Mouse (Mus musculus): ENCODE measurements around the gene Cd207. TPM values are rescaled to one million over a fixed set of nuclear protein-coding genes. Genes with fewer than 3 reads are reported as not detected.

The Cd207 gene
- polyA plus RNA-seq, 1 experiment from 2014 or later = not detected

DNA sequence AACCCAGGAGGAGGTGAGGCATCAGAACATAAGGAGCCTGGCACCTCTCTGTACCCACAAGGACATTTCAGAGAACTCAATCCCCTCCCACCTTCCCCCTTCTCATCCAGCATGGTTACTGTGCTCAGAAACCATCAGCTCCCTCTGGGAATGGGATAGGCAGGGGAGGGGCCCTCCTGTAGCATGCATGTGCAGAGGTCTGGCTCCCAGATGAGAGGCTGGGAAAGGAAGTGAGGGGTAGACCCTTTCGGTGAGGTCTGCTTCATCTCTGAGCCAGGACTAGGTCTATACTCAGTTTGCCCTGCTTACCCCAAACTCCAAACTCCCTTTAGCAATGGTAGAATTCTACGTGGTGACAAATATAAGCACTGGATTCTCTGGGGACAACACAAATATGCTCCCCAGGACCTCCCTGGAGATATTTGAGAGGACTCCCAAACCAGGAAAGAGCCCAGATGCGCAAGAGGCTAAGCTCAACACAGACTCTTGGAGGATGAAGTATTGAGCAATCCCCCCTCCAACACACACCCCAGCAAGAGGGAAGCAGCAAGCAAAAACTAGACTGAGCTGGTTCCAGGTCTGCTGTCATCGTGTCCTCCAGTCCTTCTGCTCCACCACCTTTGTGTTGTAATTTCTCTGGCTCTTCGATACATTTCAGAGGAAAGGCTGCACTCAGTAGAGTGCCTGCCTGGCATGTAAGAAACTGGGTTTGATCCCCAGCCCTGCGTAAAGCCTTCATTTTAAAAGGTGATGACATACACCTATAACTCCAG, 30.3 kb upstream of the Cd207 start:
- H3K9me3 ChIP-seq = no peaks in the 10 kb centered on the region
- ATAC-seq (ENCODE audit: insufficient number of reproducible peaks, low FRiP score, low TSS enrichment, low read depth) = no peak
- peaks cover 99% of the 10 kb centered on the region for H3K27me3 ChIP-seq
- no peak overlapping the region for H3K9ac ChIP-seq
- no peak overlapping the region for H3K4me3 ChIP-seq
- H3K27ac ChIP-seq = no peak overlapping the region
- H3K4me1 ChIP-seq = peaks cover 32% of the 10 kb centered on the region
- 6% methylated on average over 6 of the region's 6 CpGs for WGBS
- H3K4me2 ChIP-seq = no peak overlapping the region
- no peaks in the 10 kb centered on the region for H3K36me3 ChIP-seq

DNA sequence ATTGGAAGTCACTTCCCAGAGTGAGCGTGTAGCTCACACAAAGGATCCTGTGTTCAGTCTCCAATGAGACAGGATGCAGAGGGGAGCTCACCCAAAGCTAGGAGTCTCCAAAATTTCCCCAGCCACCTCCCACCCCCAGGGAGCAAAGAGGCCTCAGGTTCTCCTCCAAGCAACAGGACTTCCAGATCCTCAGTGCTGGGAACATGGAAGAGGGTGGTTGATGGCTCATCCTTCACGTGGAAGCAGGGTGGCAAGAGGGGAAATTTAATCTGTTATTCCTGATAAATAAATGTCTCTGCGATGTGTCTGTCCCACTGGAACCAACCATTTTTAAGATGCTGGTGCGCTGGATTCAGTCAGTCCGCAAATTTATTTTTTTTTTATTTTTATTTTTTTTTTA, 27.0 kb upstream of the Cd207 start:
- no peak for ATAC-seq (ENCODE audit: insufficient number of reproducible peaks, low FRiP score, low TSS enrichment, low read depth)
- no peak overlapping the region for H3K9ac ChIP-seq
- H3K27me3 ChIP-seq = peaks cover 93% of the 10 kb centered on the region
- H3K4me2 ChIP-seq = no peak overlapping the region
- H3K4me3 ChIP-seq = no peak overlapping the region
- H3K4me1 ChIP-seq = peaks cover 19% of the 10 kb centered on the region
- no peak overlapping the region for H3K27ac ChIP-seq
- H3K36me3 ChIP-seq = no peaks in the 10 kb centered on the region
- 25% methylated on average over 5 of the region's 5 CpGs for WGBS
- no peaks in the 10 kb centered on the region for H3K9me3 ChIP-seq

DNA sequence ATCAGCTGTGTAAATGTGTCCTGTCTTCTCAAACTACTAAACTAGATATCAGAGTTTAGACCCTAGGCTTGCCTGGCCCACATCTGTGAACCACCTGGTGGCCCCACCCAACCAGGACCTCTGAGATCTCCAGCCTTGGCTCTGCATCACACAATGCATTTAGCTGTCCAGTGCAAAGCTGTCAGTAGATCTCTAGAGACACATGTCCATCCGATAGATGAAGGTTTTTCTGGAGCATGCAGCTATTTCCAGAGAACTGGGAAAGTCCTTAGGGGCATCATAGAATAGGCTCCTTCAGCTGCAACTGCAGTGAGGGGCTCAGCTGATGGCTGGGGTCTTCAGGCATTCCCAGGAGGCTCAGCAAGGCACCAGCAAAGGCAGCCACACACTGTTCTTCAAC, 26.6 kb upstream of the Cd207 start:
- Histone ChIP-seq H3K36me3 (no peaks in the 10 kb centered on the region), H3K27me3 (peaks cover 93% of the 10 kb centered on the region), H3K4me2 (no peak overlapping the region), H3K27ac (no peak overlapping the region), H3K4me3 (no peak overlapping the region), H3K4me1 (peaks cover 19% of the 10 kb centered on the region), H3K9ac (no peak overlapping the region), H3K9me3 (no peaks in the 10 kb centered on the region)
- 8% methylated on average over 1 of the region's 1 CpGs for WGBS
- no peak for ATAC-seq (ENCODE audit: insufficient number of reproducible peaks, low FRiP score, low TSS enrichment, low read depth)

DNA sequence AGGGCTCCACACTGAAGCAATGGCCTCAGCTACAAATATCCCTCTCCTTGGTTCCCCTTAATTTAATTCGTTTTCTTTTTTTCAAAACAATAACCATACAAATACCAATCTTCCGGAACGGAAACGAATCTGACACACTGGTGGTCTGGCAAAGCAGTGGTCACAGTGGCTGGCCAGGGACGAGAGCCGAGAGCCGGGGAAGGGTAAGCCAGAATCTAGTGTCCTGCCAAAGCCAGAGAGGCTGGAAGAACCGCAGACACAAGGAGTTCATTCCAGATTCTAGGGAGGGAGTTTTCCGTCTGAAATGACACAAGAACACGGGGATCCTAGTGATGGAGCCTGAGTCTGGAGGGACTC, 26.0 kb upstream of the Cd207 start:
- Histone ChIP-seq H3K9ac (no peak overlapping the region), H3K27me3 (peaks cover 93% of the 10 kb centered on the region), H3K27ac (no peak overlapping the region), H3K36me3 (no peaks in the 10 kb centered on the region), H3K4me2 (no peak overlapping the region), H3K4me3 (no peak overlapping the region), H3K4me1 (peaks cover 19% of the 10 kb centered on the region), H3K9me3 (no peaks in the 10 kb centered on the region)
- no peak for ATAC-seq (ENCODE audit: insufficient number of reproducible peaks, low FRiP score, low TSS enrichment, low read depth)
- WGBS = 2% methylated on average over 10 of the region's 10 CpGs

DNA sequence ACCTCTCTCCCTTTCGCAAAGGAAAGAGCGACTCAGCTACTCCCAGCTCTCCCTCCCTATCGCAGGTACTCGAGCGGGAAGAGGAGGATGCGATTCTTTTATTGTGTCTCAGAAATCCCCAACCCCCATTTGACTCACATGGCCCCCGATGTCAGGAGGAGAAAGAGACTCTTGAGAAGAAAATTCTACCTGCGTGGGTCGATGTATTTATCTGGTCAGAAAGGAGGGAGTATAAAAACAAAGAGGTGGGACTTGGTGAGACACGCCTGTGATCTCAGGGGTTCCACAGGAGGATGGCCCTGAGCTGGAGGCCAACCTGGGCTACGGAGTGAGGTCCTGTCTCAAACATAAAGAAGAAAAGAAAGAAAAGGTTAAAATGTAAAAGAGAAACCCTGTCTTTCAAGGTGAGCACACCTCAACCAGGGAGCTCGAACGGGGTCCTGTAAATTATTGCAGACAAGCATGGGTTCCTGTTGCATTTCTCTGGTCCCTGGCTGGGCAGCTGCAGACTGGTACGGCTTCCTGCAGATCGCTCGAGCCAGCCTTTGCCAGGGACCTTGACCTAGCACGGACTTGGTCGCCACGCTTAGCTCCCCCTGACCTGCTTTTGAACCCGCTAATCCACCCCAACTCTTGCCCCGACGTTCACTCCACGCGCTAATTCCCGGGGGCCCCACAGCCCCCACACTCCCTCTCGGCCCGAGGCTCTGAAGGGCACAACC, 25.5 kb upstream of the Cd207 start:
- WGBS = 5% methylated on average over 27 of the region's 27 CpGs
- Histone ChIP-seq H3K4me1 (peaks cover 19% of the 10 kb centered on the region), H3K4me2 (no peak overlapping the region)

DNA sequence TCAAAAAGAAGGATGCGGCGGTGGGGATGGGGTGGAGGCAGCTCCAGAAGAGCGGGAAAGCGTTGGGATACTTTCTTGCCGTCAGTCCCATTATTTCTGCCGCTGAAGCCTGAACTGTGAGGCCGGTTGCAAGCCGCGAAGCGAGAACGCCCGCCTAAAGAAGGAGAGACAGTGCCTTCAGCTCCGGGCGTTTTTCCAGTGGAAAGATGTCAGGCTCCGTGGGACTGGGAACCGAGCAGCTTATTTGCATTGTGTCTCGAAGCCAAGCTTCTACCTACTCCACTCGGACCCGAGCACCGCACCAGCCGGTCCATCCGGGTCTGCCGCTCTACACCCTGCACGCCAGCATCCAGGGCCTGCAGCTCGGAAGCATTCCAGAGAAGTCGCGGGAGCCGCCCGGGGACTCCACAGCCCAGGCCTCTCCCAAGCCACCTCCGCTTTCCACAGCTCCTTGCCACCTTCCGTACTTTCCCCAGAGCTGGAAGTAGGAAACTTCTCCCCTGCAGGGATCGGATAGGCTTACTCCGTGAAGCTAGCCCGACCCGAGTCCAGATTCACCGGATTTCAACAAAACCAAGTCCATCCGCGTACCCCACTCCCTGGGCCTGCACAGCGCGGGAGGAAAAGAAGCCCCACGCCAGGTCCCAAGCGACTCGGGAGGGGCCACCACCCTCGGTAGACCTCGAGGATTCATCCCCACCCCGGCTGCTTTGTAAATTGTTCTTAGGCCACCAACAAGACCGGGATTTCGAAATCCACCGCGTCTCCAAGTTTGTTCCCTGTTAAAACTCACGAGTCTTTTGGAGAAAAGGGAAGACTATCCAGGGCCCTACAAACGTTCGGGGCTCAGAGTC, 24.7 kb upstream of the Cd207 start:
- peaks cover 93% of the 10 kb centered on the region for H3K27me3 ChIP-seq
- H3K27ac ChIP-seq = no peak overlapping the region
- peak overlapping the region; percentile 23 for H3K4me3 ChIP-seq
- 0 out of 2 replicates have a peak, but pooled peaks have one; percentile 32 for ATAC-seq (ENCODE audit: insufficient number of reproducible peaks, low FRiP score, low TSS enrichment, low read depth)
- no peak overlapping the region for H3K9ac ChIP-seq
- 3% methylated on average over 53 of the region's 53 CpGs for WGBS
- H3K9me3 ChIP-seq = no peaks in the 10 kb centered on the region
- no peaks in the 10 kb centered on the region for H3K36me3 ChIP-seq
- H3K4me1 ChIP-seq = peaks cover 19% of the 10 kb centered on the region
- peak overlapping the region; percentile 33 for H3K4me2 ChIP-seq

More for the DNA sequence above, 25.5 kb upstream of the Cd207 start:
- ATAC-seq (ENCODE audit: insufficient number of reproducible peaks, low FRiP score, low TSS enrichment, low read depth) = no peak
- Histone ChIP-seq H3K36me3 (no peaks in the 10 kb centered on the region), H3K9ac (no peak overlapping the region), H3K27ac (no peak overlapping the region), H3K4me3 (no peak overlapping the region), H3K9me3 (no peaks in the 10 kb centered on the region), H3K27me3 (peaks cover 93% of the 10 kb centered on the region)

DNA sequence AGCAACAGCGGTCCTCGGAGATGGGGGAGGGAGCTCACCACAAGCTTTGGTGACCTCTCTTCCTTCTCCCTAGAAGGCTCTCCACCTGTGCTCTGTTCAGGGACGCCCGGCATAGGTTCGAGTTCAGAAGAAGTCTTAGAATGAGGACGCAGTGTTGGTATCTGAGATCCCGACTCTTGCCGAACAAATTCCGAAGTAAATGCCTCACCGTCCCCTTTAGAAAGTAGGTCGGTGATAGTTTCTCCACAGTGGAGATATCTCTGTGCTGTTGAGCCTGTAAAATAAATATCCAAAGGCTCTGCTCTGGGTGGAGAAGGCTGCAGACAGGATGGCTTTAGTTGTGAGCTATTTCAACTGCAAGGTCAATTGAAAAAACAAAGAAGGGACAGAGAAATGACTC, 23.3 kb upstream of the Cd207 start:
- Histone ChIP-seq H3K4me2 (no peak overlapping the region), H3K4me3 (no peak overlapping the region), H3K27ac (no peak overlapping the region), H3K4me1 (peaks cover 14% of the 10 kb centered on the region), H3K36me3 (no peaks in the 10 kb centered on the region), H3K9me3 (no peaks in the 10 kb centered on the region), H3K27me3 (peaks cover 93% of the 10 kb centered on the region), H3K9ac (no peak overlapping the region)
- 2% methylated on average over 11 of the region's 11 CpGs for WGBS
- ATAC-seq (ENCODE audit: insufficient number of reproducible peaks, low FRiP score, low TSS enrichment, low read depth) = no peak

DNA sequence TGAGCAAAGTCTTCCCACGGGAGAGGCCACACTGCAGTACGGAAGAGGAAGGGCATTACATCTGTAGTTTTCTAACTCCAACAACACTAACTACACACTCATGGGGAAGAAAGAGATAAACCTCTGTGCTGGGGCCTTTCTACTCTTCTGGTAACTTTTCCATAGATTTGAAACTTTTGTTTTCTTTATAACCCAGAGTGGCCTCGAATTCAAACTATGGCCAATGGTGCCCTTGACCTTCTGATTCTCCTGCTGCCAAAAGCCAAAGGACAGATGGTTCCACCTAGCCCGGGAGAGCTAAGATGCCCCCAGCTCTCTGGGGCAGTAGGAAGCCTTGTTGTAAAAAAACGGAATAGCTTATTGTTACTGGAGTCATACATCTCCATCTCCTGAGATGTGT, 22.3 kb upstream of the Cd207 start:
- no peak overlapping the region for H3K4me3 ChIP-seq
- 8% methylated on average over 5 of the region's 5 CpGs for WGBS
- no peak overlapping the region for H3K27ac ChIP-seq
- H3K4me2 ChIP-seq = no peak overlapping the region
- peaks cover 14% of the 10 kb centered on the region for H3K4me1 ChIP-seq
- H3K9me3 ChIP-seq = no peaks in the 10 kb centered on the region
- no peak overlapping the region for H3K9ac ChIP-seq
- H3K36me3 ChIP-seq = no peaks in the 10 kb centered on the region
- no peak for ATAC-seq (ENCODE audit: insufficient number of reproducible peaks, low FRiP score, low TSS enrichment, low read depth)
- peaks cover 93% of the 10 kb centered on the region for H3K27me3 ChIP-seq

DNA sequence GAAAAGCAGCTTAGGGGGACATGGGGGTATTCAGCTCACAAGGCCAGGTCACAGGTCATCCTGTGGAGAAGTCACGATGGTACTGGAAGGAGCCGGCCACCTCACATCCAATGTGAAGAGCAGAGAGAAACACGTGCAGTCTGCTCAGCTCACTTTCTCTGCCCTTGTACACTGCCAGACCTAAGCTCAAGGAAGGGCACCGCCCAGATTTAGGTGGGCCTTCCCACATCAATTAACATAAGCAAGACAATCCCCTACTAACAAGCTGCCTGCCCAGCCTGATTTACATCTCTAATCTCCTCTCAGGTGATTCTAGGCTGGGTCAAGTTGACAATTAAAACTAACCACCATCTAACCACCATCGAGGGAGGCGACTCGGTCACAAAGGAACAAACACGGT, 20.3 kb upstream of the Cd207 start:
- H3K4me3 ChIP-seq = no peak overlapping the region
- WGBS = 6% methylated on average over 8 of the region's 8 CpGs
- H3K4me1 ChIP-seq = peaks cover 17% of the 10 kb centered on the region
- no peak for ATAC-seq (ENCODE audit: insufficient number of reproducible peaks, low FRiP score, low TSS enrichment, low read depth)
- H3K36me3 ChIP-seq = no peaks in the 10 kb centered on the region
- H3K4me2 ChIP-seq = no peak overlapping the region
- H3K27ac ChIP-seq = no peak overlapping the region
- H3K27me3 ChIP-seq = peaks cover 94% of the 10 kb centered on the region
- H3K9me3 ChIP-seq = no peaks in the 10 kb centered on the region
- no peak overlapping the region for H3K9ac ChIP-seq

DNA sequence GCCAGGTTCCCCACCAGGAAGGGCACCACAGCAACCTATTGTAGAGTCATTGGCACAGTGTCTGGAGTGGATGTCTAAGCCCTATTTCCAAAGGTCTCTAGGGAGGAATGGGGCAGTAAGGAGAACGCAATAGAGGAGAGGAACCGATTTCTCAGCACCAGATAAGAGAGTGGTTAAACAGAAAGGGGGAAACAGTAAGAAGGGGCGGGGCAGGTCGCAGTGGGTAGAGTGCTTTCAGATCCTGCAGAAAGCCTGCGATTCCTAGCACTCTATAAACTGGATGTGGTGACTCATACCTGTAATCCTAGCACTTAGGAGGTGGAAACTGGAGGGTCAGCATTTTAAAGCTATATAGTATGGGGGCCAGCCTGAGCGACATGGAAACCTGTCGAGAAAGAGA, 19.0 kb upstream of the Cd207 start:
- no peaks in the 10 kb centered on the region for H3K36me3 ChIP-seq
- H3K4me2 ChIP-seq = no peak overlapping the region
- H3K4me1 ChIP-seq = 0 out of 2 replicates have a peak, but pooled peaks cover 7% of the 10 kb centered on the region
- no peak overlapping the region for H3K27ac ChIP-seq
- no peak for ATAC-seq (ENCODE audit: insufficient number of reproducible peaks, low FRiP score, low TSS enrichment, low read depth)
- 2% methylated on average over 7 of the region's 7 CpGs for WGBS
- H3K27me3 ChIP-seq = peaks cover 96% of the 10 kb centered on the region
- H3K9me3 ChIP-seq = no peaks in the 10 kb centered on the region
- H3K4me3 ChIP-seq = no peak overlapping the region
- H3K9ac ChIP-seq = no peak overlapping the region

DNA sequence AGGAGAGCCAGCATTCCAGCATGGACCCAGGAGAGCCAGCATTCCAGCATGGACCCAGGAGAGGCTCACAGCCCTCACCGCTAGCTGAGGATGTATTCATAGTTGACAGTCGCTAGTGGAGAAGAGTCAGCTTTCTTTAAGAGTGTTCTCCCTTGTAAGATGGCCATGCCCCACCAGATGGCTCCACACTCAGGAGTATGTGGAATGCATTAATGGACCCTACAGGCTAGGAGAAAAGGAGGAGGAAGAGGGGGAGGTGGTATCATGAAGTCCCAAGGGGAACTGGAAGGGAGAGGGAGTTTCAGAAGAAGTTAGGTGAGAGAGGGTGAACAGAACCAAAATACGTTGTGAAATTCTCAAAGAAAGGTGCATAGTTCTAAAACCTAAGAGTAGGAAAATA, 18.1 kb upstream of the Cd207 start:
- Histone ChIP-seq H3K9ac (no peak overlapping the region), H3K27me3 (peaks cover 97% of the 10 kb centered on the region), H3K4me3 (no peak overlapping the region), H3K4me2 (no peak overlapping the region), H3K4me1 (0 out of 2 replicates have a peak, but pooled peaks cover 7% of the 10 kb centered on the region), H3K27ac (no peak overlapping the region), H3K36me3 (no peaks in the 10 kb centered on the region), H3K9me3 (no peaks in the 10 kb centered on the region)
- 6% methylated on average over 3 of the region's 3 CpGs for WGBS
- ATAC-seq (ENCODE audit: insufficient number of reproducible peaks, low FRiP score, low TSS enrichment, low read depth) = no peak

DNA sequence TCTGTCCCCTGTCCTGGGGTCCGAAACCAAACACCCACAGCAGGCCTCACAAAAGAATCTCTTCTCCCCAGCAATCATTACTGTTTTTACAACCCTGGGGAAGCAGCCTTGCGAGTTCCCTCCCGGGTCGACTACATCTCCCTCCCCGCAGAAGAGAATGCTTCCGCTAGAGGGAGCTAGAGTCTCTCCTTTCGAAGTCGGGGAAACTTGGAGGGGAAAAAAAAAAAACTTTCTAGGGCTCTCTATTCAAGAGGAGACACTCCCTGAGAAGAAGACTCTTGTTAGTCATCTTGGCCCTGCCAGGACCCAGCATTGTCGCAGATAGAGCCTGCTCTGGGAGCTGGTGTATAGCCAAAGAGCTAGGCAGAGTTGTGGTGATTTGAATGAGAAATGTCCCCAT, 16.2 kb upstream of the Cd207 start:
- Histone ChIP-seq H3K4me3 (no peak overlapping the region), H3K36me3 (no peaks in the 10 kb centered on the region), H3K27me3 (peaks cover 96% of the 10 kb centered on the region), H3K27ac (no peak overlapping the region), H3K4me2 (no peak overlapping the region), H3K4me1 (0 out of 2 replicates have a peak, but pooled peaks cover 7% of the 10 kb centered on the region), H3K9ac (no peak overlapping the region), H3K9me3 (no peaks in the 10 kb centered on the region)
- 2% methylated on average over 9 of the region's 9 CpGs for WGBS
- ATAC-seq (ENCODE audit: insufficient number of reproducible peaks, low FRiP score, low TSS enrichment, low read depth) = no peak

Measured in limb, embryonic 15.5 days (tissue).